Comparison of ENCODE assay signal across 14 mouse cellular contexts in the genomic region with DNA sequence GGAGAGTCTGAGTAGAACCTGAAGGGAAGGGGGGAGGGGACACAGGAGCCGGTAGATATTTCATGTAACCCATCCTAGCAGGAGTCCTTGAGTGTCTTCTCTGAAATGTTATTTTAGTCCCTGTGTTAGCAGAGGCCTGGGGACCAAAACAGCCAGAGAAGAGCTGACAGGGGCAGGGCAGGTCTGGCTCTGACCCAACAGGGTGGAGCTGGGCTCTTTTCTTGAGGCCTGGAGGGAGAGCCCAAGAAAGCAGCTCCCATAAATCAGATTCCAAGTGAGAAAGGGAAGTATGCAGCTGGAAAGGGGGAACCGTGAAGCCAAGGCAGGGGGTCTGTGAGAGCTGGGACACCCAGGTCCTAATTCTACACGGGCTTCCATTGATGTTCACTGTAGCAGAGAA. TPM values are rescaled to one million over a fixed set of nuclear protein-coding genes. Genes with fewer than 3 reads are reported as not detected.
"Had no signal": no experiment of that assay in that cellular context is flagged by ENCODE, and none has a peak within 500 bp of the region (broad histone marks: within the 10 kb centered on the region; RNA-seq: fewer than 3 reads in every experiment).

No protein-coding gene starts in this region.

- DNase-seq: left cerebral cortex, postnatal 4 days; lung, adult 18-20 months; lung, postnatal 4 days; right cerebral cortex, postnatal 4 days; spleen, adult 18-20 months; thymus, adult 18-20 months; thymus, postnatal 14 days had no signal

- H3K36me3 ChIP-seq: limb, embryonic 13.5 days; midbrain, embryonic 12.5 days had no signal

- H3K27me3 ChIP-seq: limb, embryonic 13.5 days had no signal

- H3K4me3 ChIP-seq: limb, embryonic 13.5 days; midbrain, embryonic 12.5 days; myocyte had no signal

- H3K9ac ChIP-seq: limb, embryonic 13.5 days; liver, embryonic 14.5 days; midbrain, embryonic 12.5 days had no signal

- H3K9me3 ChIP-seq: limb, embryonic 13.5 days; midbrain, embryonic 12.5 days had no signal

- H3K27ac ChIP-seq: limb, embryonic 13.5 days; liver, embryonic 14.5 days; midbrain, embryonic 12.5 days had no signal

- ATAC-seq: intestine, embryonic 16.5 days; lung, postnatal 0 days had no signal

- H3K4me1 ChIP-seq: limb, embryonic 13.5 days had no signal

- H3K4me2 ChIP-seq: limb, embryonic 13.5 days; midbrain, embryonic 12.5 days had no signal

RNA-seq across cellular contexts. Expression of a gene that starts 16.9 kb away (rescaled TPM):
- total RNA-seq: megakaryocyte, adult 5-6 weeks had no signal
- polyA plus RNA-seq: lung, postnatal 0 days; myocyte had no signal
